Comparison of ENCODE assay signal across 26 mouse cellular contexts in genomic region chr13:90143245-90143644, GRCm38 (mm10). TPM values are rescaled to one million over a fixed set of nuclear protein-coding genes. Genes with fewer than 3 reads are reported as not detected.
DNase-seq lines count a peak whose midpoint lies in the region; ATAC-seq and TF ChIP-seq lines count a peak whose summit lies in the region.
"Had no signal": no experiment of that assay in that cellular context is flagged by ENCODE, and none has a peak within 500 bp of the region (broad histone marks: within the 10 kb centered on the region; RNA-seq: fewer than 3 reads in every experiment).

No protein-coding gene starts in this region.

- in situ Hi-C loops in ES-E14 (cut with MboI; ENCODE audit: low sequenced_read_pairs in 2 of 2, unreplicated experiment in 2 of 2) = no loop called here

- no peak overlapping the region for H3K9ac ChIP-seq in limb, embryonic 11.5 days (ENCODE audit: low read length)
- H3K9ac ChIP-seq in ES-E14 (ENCODE audit: insufficient read depth, low read depth, low read length, poor library complexity, severe bottlenecking) = no peak overlapping the region
- H3K9ac ChIP-seq: heart, embryonic 13.5 days; kidney, embryonic 15.5 days; neural tube, embryonic 13.5 days had no signal

- peak; percentile 57; the same call in 1 of the 2 replicates for ATAC-seq in limb, embryonic 11.5 days (ENCODE audit: insufficient number of reproducible peaks, low FRiP score, low TSS enrichment, low read depth)
- ATAC-seq: forebrain, embryonic 16.5 days; hindbrain, embryonic 16.5 days; intestine, embryonic 16.5 days had no signal

- no peak for DNase-seq in limb, embryonic 11.5 days (ENCODE audit: low spot score)
- DNase-seq in limb, embryonic 10.5 days (ENCODE audit: low spot score) = no peak
- DNase-seq in ES-E14 (ENCODE audit: low read depth, low spot score) = peak; percentile 16
- peak; percentile 80 for DNase-seq in embryo, embryonic 10.5 days (ENCODE audit: low spot score)
- peak; percentile 56 for DNase-seq in mesoderm, embryonic 11.5 days (ENCODE audit: low read depth, low spot score)
- no peak for DNase-seq in thymus, postnatal 4 days
- DNase-seq in gastrocnemius, postnatal 14 days = no peak
- DNase-seq in left cerebral cortex, adult 18-20 months (ENCODE audit: low spot score in 2 of 2) = no peak
- DNase-seq: adrenal gland, postnatal 25 days; cerebellum, adult 9-10 months; gastrocnemius, postnatal 25 days; heart, adult 18-20 months; heart, postnatal 36 days; kidney, postnatal 36 days; left cerebral cortex, postnatal 4 days; lung, postnatal 4 days; right cerebral cortex, adult 18-20 months; right cerebral cortex, postnatal 4 days; thymus, postnatal 25 days had no signal

- no peak overlapping the region for H3K4me2 ChIP-seq in limb, embryonic 11.5 days (ENCODE audit: low read depth, severe bottlenecking)
- H3K4me2 ChIP-seq: heart, embryonic 13.5 days; kidney, embryonic 15.5 days; neural tube, embryonic 13.5 days had no signal

- H3K9me3 ChIP-seq in limb, embryonic 11.5 days (ENCODE audit: control insufficient read depth, low read length) = no peaks in the 10 kb centered on the region
- no peaks in the 10 kb centered on the region for H3K9me3 ChIP-seq in limb, embryonic 10.5 days (replicated peaks)
- H3K9me3 ChIP-seq in ES-E14 (ENCODE audit: control insufficient read depth, insufficient read depth, low read depth, low read length) = no peaks in the 10 kb centered on the region
- H3K9me3 ChIP-seq: heart, embryonic 13.5 days; kidney, embryonic 15.5 days; neural tube, embryonic 13.5 days had no signal

- H3K4me1 ChIP-seq in limb, embryonic 11.5 days (ENCODE audit: control insufficient read depth, insufficient read depth, low read length) = no peaks in the 10 kb centered on the region
- peaks cover 5% of the 10 kb centered on the region for H3K4me1 ChIP-seq in limb, embryonic 10.5 days
- no peaks in the 10 kb centered on the region for H3K4me1 ChIP-seq in ES-E14 (ENCODE audit: control insufficient read depth in 2 of 2, insufficient read depth in 2 of 2, low read length in 2 of 2, poor library complexity in 1 of 2)
- H3K4me1 ChIP-seq: heart, embryonic 13.5 days; kidney, embryonic 15.5 days; neural tube, embryonic 13.5 days had no signal

- no peaks in the 10 kb centered on the region for H3K27me3 ChIP-seq in limb, embryonic 11.5 days (ENCODE audit: control insufficient read depth, insufficient read depth, low read length)
- no peaks in the 10 kb centered on the region for H3K27me3 ChIP-seq in limb, embryonic 10.5 days (ENCODE audit: low read depth, poor library complexity, severe bottlenecking)
- H3K27me3 ChIP-seq: heart, embryonic 13.5 days; kidney, embryonic 15.5 days; neural tube, embryonic 13.5 days had no signal

- intact Hi-C loops in gastrocnemius, postnatal 14 days (cut with DNase I; ENCODE audit: low total_unique reads) = no loop called here

- no peaks in the 10 kb centered on the region for H3K36me3 ChIP-seq in limb, embryonic 11.5 days (ENCODE audit: control insufficient read depth, insufficient read depth, low read length)
- no peaks in the 10 kb centered on the region for H3K36me3 ChIP-seq in limb, embryonic 10.5 days
- no peaks in the 10 kb centered on the region for H3K36me3 ChIP-seq in ES-E14 (ENCODE audit: control insufficient read depth, insufficient read depth, low read length, poor library complexity, severe bottlenecking)
- H3K36me3 ChIP-seq: heart, embryonic 13.5 days; kidney, embryonic 15.5 days; neural tube, embryonic 13.5 days had no signal

- no peak overlapping the region for H3K4me3 ChIP-seq in limb, embryonic 11.5 days (ENCODE audit: low read depth, low read length)
- no peak overlapping the region for H3K4me3 ChIP-seq in limb, embryonic 10.5 days
- no peak overlapping the region for H3K4me3 ChIP-seq in ES-E14 (ENCODE audit: insufficient read depth in 1 of 2, low read depth in 1 of 2, low read length in 2 of 2, poor library complexity in 1 of 2, severe bottlenecking in 1 of 2)
- H3K4me3 ChIP-seq: heart, embryonic 13.5 days; kidney, embryonic 15.5 days; left cerebral cortex, adult 2 months; neural tube, embryonic 13.5 days had no signal

- 19% methylated on average over 4 of the region's 4 CpGs for whole genome bisulfite sequencing in limb, embryonic 11.5 days
- WGBS in limb, embryonic 10.5 days = 20% methylated on average over 4 of the region's 4 CpGs

- H3K27ac ChIP-seq in limb, embryonic 11.5 days (replicated peaks; ENCODE audit: low read depth, low read length) = no peak overlapping the region
- H3K27ac ChIP-seq in limb, embryonic 10.5 days = no peak overlapping the region
- no peak overlapping the region for H3K27ac ChIP-seq in ES-E14 (ENCODE audit: insufficient read depth, low read depth, low read length, poor library complexity, severe bottlenecking)
- H3K27ac ChIP-seq: heart, embryonic 13.5 days; kidney, embryonic 15.5 days; left cerebral cortex, adult 2 months; neural tube, embryonic 13.5 days had no signal

TF ChIP-seq in ES-E14, 5 proteins besides CTCF, POLR2A, EP300 and RAD21:
- no peak for TF ChIP-seq MAFK (IDR thresholded peaks at IDR 0.05; ENCODE audit: insufficient read depth, low read depth, low read length)

RNA-seq across cellular contexts. Expression of gene Xrcc4, which starts 53.8 kb away (rescaled TPM):
- polyA plus RNA-seq in limb, embryonic 11.5 days (2014; fragmentation: Nextera tagmentation; extraction: Ambion mirVana) = 10.1 and 11.6 TPM in 2 replicates
- polyA plus RNA-seq in limb, embryonic 10.5 days (2016; fragmentation: Nextera tagmentation; extraction: Ambion mirVana) = 6.2 and 8.1 TPM in 2 replicates
- 8.2 and 11.5 TPM in 2 replicates for total RNA-seq in ES-E14 (2012; rRNA removed)
- total RNA-seq in gastrocnemius, postnatal 14 days (2021) = 1 to 10 TPM; 6.6 to 8.7 TPM
- 10 to 100 TPM; 13.3 to 16.2 TPM for total RNA-seq in left cerebral cortex, adult 18-20 months (2021)

RNA-seq across cellular contexts. Expression of gene Tmem167, which starts 54.3 kb away (rescaled TPM):
- 74.9 and 75.9 TPM in 2 replicates for polyA plus RNA-seq in limb, embryonic 11.5 days (2014; fragmentation: Nextera tagmentation; extraction: Ambion mirVana)
- polyA plus RNA-seq in limb, embryonic 10.5 days (2016; fragmentation: Nextera tagmentation; extraction: Ambion mirVana) = 63.1 and 70.1 TPM in 2 replicates
- 28.7 and 35.0 TPM in 2 replicates for total RNA-seq in ES-E14 (2012; rRNA removed)
- 1 to 10 TPM; 8.0 to 8.9 TPM for total RNA-seq in gastrocnemius, postnatal 14 days (2021)
- 10 to 100 TPM; 21.7 to 22.3 TPM for total RNA-seq in left cerebral cortex, adult 18-20 months (2021)

Comparison
In these comparisons a context has a peak if more than half of its experiments do, and no peak if none do; other contexts are left out.
1. DNase-seq: peak in ES-E14 (single experiment), embryo, embryonic 10.5 days (single experiment) and mesoderm, embryonic 11.5 days (single experiment); none in limb, embryonic 11.5 days (single experiment), limb, embryonic 10.5 days (single experiment), thymus, postnatal 4 days (single experiment), gastrocnemius, postnatal 14 days (single experiment) and left cerebral cortex, adult 18-20 months (0 of 2).